Mouse (Mus musculus) kidney, embryonic 16.5 days (tissue): ENCODE results near the gene Psmd5. TPM values are rescaled to one million over a fixed set of nuclear protein-coding genes. Genes with fewer than 3 reads are reported as not detected.
"Not testable (repeated sequence)": the region's sequence is repeated elsewhere in the genome, so short reads cannot be mapped to it uniquely, and the experiment has no call there.

Source experiments
- ATAC-seq: fragments of 200-750 bp; cut with Nextera tagmentation; 2 replicates; pipeline ENCODE4 v1.8.0; 2017; ENCODE audit warnings: moderate TSS enrichment; ENCODE audit not compliant: low FRiP score, low TSS enrichment
- H3K27ac ChIP-seq: fragments of 300-500 bp; sonication (generic); 2 replicates; pipeline ENCODE4 v1.5.1; 2014; ENCODE audit warnings: low read length
- H3K27me3 ChIP-seq: fragments of 300-500 bp; sonication (generic); 2 replicates; pipeline ENCODE4 v1.6.1; 2014; ENCODE audit warnings: low read length, control low read depth, mixed read lengths; ENCODE audit not compliant: insufficient read depth
- H3K36me3 ChIP-seq: fragments of 300-500 bp; sonication (generic); 2 replicates; pipeline ENCODE4 v1.6.1; 2014; ENCODE audit warnings: low read length, control low read depth, mixed read lengths; ENCODE audit not compliant: insufficient read depth
- H3K4me1 ChIP-seq: fragments of 300-500 bp; sonication (generic); 2 replicates; pipeline ENCODE4 v1.6.1; 2014; ENCODE audit warnings: low read length, control low read depth, mixed read lengths; ENCODE audit not compliant: insufficient read depth
- H3K4me2 ChIP-seq: fragments of 300-500 bp; sonication (generic); replicated peaks from 2 replicates; pipeline ENCODE4 v1.6.1; 2014; ENCODE audit warnings: low read depth, low read length
- H3K4me3 ChIP-seq: fragments of 300-500 bp; sonication (generic); 2 replicates; pipeline ENCODE4 v1.5.1; 2014; ENCODE audit warnings: mild to moderate bottlenecking, low read length
- H3K9ac ChIP-seq: fragments of 300-500 bp; sonication (generic); replicated peaks from 2 replicates; pipeline ENCODE4 v1.6.1; 2014; ENCODE audit warnings: low read length
- H3K9me3 ChIP-seq: fragments of 300-500 bp; sonication (generic); 2 replicates; pipeline ENCODE4 v1.6.1; 2016; ENCODE audit warnings: low read length, control low read depth
- WGBS: fragments of 180-500 bp; shearing (Covaris S2); extraction: QIAGEN DNeasy Blood & Tissue Kit; methylation state at CpG from one replicate; pipeline ENCODE4 v1.1.7; 2014; 5-methylcytosine and 5-hydroxymethylcytosine counted together
- polyA plus RNA-seq: library from polyadenylated mRNA; unstranded; fragments of >200 nt; fragmentation: Nextera tagmentation; extraction: Ambion mirVana; gene quantifications from 2 replicates; pipeline ENCODE4 v1.2.1, GENCODE M21; 2015

Psmd5 gene
- polyA plus RNA-seq, 1 experiment from 2014 or later: 140 TPM

DNA sequence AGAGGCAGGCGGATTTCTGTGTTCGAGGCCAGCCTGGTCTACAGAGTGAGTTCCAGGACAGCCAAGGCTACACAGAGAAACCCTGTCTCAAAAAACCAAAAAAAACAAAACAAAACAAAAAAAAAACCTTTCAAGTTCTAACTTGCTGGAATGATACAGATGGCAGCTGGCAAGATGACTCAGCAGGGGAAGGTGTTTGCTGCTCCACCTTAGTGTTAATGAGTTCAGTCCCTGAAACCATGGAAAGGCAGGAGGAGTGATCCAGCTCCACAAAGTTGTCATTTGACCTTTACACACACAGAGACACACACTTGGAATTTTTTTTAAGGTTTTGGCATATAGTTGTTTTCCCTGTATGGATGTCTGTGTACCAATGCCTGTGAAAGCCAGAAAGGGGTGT is 58.9 kb downstream of the Psmd5 start:
- H3K27me3 ChIP-seq, H3K4me2 ChIP-seq, H3K4me1 ChIP-seq, H3K9ac ChIP-seq, ATAC-seq, H3K4me3 ChIP-seq, H3K27ac ChIP-seq, H3K9me3 ChIP-seq: not testable (repeated sequence)
- H3K36me3 ChIP-seq: peaks cover 28% of the 10 kb centered on the region
- 91% methylated on average over 2 of the region's 2 CpGs for WGBS

GRCm38 (mm10) chr2:34812706-34813105 is 62.1 kb downstream of the Psmd5 start:
- no peak overlapping the region for H3K9ac ChIP-seq
- WGBS: 77% methylated on average over 7 of the region's 7 CpGs
- H3K36me3 ChIP-seq: peaks cover 28% of the 10 kb centered on the region
- no peaks in the 10 kb centered on the region for H3K9me3 ChIP-seq
- no peak overlapping the region for H3K4me3 ChIP-seq
- H3K27ac ChIP-seq: no peak overlapping the region
- no peaks in the 10 kb centered on the region for H3K27me3 ChIP-seq
- no peak overlapping the region for H3K4me2 ChIP-seq
- H3K4me1 ChIP-seq: no peaks in the 10 kb centered on the region
- no peak for ATAC-seq

- H3K9me3 ChIP-seq: no peaks in the 10 kb centered on the region
- no peak overlapping the region for H3K9ac ChIP-seq
- no peaks in the 10 kb centered on the region for H3K27me3 ChIP-seq
- no peak for ATAC-seq
- H3K27ac ChIP-seq: no peak overlapping the region
- no peak overlapping the region for H3K4me2 ChIP-seq
- H3K4me3 ChIP-seq: no peak overlapping the region
- H3K36me3 ChIP-seq: peaks cover 26% of the 10 kb centered on the region
- H3K4me1 ChIP-seq: no peaks in the 10 kb centered on the region
- 96% methylated on average over 3 of the region's 3 CpGs for WGBS
Observed at GRCm38 (mm10) chr2:34810775-34811174, 64.0 kb downstream of the Psmd5 start.

- no peak for ATAC-seq
- Histone ChIP-seq H3K9ac (no peak overlapping the region), H3K27ac (no peak overlapping the region), H3K9me3 (no peaks in the 10 kb centered on the region), H3K4me3 (no peak overlapping the region), H3K27me3 (no peaks in the 10 kb centered on the region), H3K36me3 (peaks cover 26% of the 10 kb centered on the region), H3K4me1 (peaks cover 5% of the 10 kb centered on the region; the same call in 1 of the 2 replicates), H3K4me2 (no peak overlapping the region)
- WGBS: 93% methylated on average over 1 of the region's 1 CpGs
Observed at GRCm38 (mm10) chr2:34809568-34809967, 65.2 kb downstream of the Psmd5 start.

DNA sequence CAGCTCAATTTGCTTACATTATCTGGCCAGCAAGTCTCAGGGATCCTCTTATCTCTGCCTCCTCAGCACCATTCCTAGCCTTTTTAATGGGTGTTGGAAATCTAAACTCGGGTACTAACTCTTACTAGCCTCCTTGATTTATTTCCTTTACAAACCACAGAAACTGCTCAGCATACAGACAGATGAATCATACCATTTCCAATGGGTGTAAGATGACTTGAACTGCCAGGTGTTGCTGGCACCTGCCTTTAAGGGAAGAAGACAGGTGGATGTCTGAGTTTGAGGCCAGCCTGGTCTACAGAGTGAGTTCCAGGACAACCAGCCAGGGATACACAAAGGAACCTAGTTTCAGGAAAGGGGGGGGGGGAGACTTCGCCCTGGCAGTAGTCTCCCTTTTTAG is 66.7 kb downstream of the Psmd5 start:
- H3K9ac ChIP-seq: no peak overlapping the region
- no peak overlapping the region for H3K4me3 ChIP-seq
- no peak for ATAC-seq
- no peak overlapping the region for H3K4me2 ChIP-seq
- no peaks in the 10 kb centered on the region for H3K27me3 ChIP-seq
- peaks cover 17% of the 10 kb centered on the region for H3K4me1 ChIP-seq
- WGBS: 67% methylated on average over 2 of the region's 2 CpGs
- H3K9me3 ChIP-seq: no peaks in the 10 kb centered on the region
- no peak overlapping the region for H3K27ac ChIP-seq
- peaks cover 21% of the 10 kb centered on the region for H3K36me3 ChIP-seq

DNA sequence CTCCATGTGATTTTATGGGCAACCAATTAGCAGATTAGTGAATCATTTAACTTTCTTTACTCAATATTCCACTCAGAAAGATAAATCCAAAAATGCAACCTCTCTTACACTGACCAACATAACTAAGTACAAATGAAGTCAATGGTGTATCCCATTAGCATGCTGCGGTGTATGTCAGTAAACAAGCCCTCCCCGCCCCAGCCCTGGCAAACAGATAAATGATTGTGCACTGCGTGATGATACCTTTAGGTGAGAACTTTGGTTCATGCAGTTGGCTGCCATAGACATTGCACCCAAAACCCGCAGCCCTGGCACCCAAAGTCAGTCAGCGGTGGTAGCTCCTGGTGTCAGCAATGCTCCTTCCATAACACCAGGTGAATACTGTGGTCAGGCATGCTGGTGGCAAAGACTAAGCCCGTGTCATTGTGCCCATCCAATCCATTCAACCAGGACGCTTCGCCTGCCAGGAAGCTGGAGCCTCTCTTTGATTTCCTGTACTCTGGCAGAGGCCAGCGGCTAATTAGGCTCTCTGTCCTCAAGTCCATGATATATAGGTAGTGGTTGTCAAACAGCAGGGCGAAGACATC is 69.3 kb downstream of the Psmd5 start:
- Histone ChIP-seq H3K36me3 (peaks cover 11% of the 10 kb centered on the region; the same call in 1 of the 2 replicates), H3K27me3 (no peaks in the 10 kb centered on the region), H3K4me1 (peaks cover 18% of the 10 kb centered on the region), H3K9me3 (no peaks in the 10 kb centered on the region), H3K4me3 (no peak overlapping the region), H3K27ac (no peak overlapping the region), H3K9ac (no peak overlapping the region; the same call in 1 of the 2 replicates), H3K4me2 (no peak overlapping the region)
- ATAC-seq: no peak
- 80% methylated on average over 10 of the region's 10 CpGs for WGBS

DNA sequence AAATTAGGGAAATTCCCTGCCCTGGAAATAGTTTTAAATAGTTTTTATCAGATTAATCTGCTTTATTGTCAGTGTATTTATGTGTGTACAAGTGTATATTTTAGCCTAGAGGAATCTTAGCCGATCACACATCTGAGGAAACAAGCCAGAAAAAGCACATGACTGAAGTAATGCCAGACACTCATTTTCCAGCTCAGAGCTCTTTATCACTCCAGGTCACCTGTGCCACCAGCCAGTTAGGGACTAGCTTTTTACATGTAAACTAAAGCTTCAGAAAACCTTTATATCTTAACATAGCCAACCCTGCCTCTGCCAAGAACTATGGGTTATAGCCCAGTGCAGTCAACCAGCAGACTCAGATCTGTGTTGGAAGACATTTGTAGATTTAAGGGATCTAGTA is 70.0 kb downstream of the Psmd5 start:
- H3K4me1 ChIP-seq: peaks cover 24% of the 10 kb centered on the region
- 63% methylated on average over 1 of the region's 1 CpGs for WGBS
- no peaks in the 10 kb centered on the region for H3K27me3 ChIP-seq
- no peak for ATAC-seq
- no peaks in the 10 kb centered on the region for H3K9me3 ChIP-seq
- H3K4me3 ChIP-seq: no peak overlapping the region
- no peak overlapping the region for H3K9ac ChIP-seq
- peaks cover 11% of the 10 kb centered on the region; the same call in 1 of the 2 replicates for H3K36me3 ChIP-seq
- no peak overlapping the region for H3K27ac ChIP-seq
- H3K4me2 ChIP-seq: no peak overlapping the region

DNA sequence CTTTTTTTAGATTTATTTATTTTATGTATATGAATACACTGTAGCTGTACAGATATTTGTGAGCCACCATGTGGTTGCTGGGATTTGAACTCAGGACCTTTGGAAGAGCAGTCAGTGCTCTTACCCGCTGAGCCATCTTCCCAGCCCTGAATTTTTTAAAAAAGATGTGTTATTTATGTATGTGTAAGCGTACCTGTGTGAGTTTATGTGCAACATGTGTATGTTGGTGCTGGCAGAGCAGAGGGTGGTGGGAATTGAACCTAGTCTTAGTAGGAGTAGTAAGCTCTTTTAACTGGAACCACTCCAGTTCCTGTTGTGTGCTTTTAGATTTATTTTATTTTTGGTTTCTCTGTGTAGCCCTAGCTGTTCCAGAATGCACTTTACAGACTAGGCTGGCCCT is 70.6 kb downstream of the Psmd5 start:
- H3K4me1 ChIP-seq: peaks cover 24% of the 10 kb centered on the region
- no peak for ATAC-seq
- no peaks in the 10 kb centered on the region for H3K9me3 ChIP-seq
- peaks cover 11% of the 10 kb centered on the region; the same call in 1 of the 2 replicates for H3K36me3 ChIP-seq
- H3K4me2 ChIP-seq: no peak overlapping the region
- WGBS: 94% methylated on average over 2 of the region's 2 CpGs
- no peaks in the 10 kb centered on the region for H3K27me3 ChIP-seq
- no peak overlapping the region for H3K4me3 ChIP-seq
- no peak overlapping the region for H3K9ac ChIP-seq
- no peak overlapping the region for H3K27ac ChIP-seq

DNA sequence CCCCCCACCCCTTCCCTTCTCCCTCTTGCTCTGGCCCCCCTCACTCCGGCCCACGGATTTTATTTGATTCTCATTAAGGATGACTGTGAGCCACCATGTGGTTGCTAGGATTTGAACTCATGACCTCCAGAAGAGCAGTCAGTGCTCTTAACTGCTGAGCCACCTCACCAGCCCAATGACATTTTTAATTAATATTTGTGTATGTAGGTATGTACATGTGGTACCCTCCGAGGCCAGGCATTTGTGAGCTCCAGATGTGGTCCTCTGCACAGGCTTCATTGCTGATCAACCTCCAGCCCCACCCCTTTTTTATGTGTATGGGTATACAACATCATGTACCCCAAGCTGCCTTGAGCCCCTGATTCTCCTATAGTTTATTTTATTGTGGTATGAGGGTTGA is 71.0 kb downstream of the Psmd5 start:
- Histone ChIP-seq H3K4me1 (peaks cover 28% of the 10 kb centered on the region), H3K9ac (no peak overlapping the region), H3K27me3 (no peaks in the 10 kb centered on the region), H3K27ac (no peak overlapping the region), H3K4me3 (peak overlapping the region; percentile 26), H3K9me3 (no peaks in the 10 kb centered on the region), H3K4me2 (peak overlapping the region; percentile 46), H3K36me3 (peaks cover 11% of the 10 kb centered on the region; the same call in 1 of the 2 replicates)
- 61% methylated on average over 3 of the region's 3 CpGs for WGBS
- ATAC-seq: no peak

GRCm38 (mm10) chr2:34802565-34803245 is 72.1 kb downstream of the Psmd5 start:
- Histone ChIP-seq H3K4me3 (peak overlapping the region; percentile 72), H3K27ac (peak overlapping the region; percentile 91), H3K4me2 (peak overlapping the region; percentile 64), H3K4me1 (peaks cover 30% of the 10 kb centered on the region), H3K9ac (peak overlapping the region; percentile 84)
- H3K36me3 ChIP-seq, H3K9me3 ChIP-seq, H3K27me3 ChIP-seq: not testable (repeated sequence)
- WGBS: under 1% methylated on average over 27 of the region's 32 CpGs
- peak; percentile 57 for ATAC-seq
